Mouse (Mus musculus): Measurements from ENCODE around the gene Hoxc10. TPM values are rescaled to one million over a fixed set of nuclear protein-coding genes. Genes with fewer than 3 reads are reported as not detected.

Hoxc10 gene
- polyA plus RNA-seq, 1 experiment from 2014 or later: not detected

DNA sequence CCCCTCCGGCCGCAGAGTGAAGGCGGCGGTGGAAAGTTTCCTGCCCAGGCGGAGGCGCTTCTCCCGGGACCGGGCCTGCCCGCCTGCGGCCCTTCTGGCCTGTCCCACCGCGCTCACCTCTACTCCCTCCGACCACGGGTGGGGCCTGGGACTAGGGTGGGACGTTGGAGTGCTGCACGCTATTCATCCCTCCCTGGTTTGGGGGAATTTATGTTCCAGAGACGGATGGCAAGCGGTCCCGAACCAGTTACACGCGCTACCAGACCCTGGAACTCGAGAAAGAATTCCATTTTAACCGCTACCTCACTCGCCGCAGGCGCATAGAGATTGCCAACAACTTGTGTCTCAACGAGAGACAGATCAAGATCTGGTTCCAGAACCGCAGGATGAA, 48.4 kb downstream of the Hoxc10 start:
- Histone ChIP-seq H3K27me3 (ENCODE audit: control insufficient read depth, insufficient read depth, low read length) (0 out of 2 replicates have a peak, but pooled peaks cover 2% of the 10 kb centered on the region), H3K4me1 (replicated peaks; ENCODE audit: control insufficient read depth, insufficient read depth) (no peaks in the 10 kb centered on the region), H3K36me3 (ENCODE audit: control insufficient read depth, insufficient read depth, low read length) (no peaks in the 10 kb centered on the region), H3K4me2 (replicated peaks; ENCODE audit: low read depth) (peak overlapping the region; percentile 70), H3K9ac (ENCODE audit: low read length) (peak overlapping the region; percentile 75), H3K27ac (replicated peaks) (peak overlapping the region; percentile 90), H3K4me3 (ENCODE audit: low read depth, low read length) (peak overlapping the region; percentile 54), H3K9me3 (ENCODE audit: control insufficient read depth, low read length) (no peaks in the 10 kb centered on the region)
- TF ChIP-seq EP300 (optimal IDR thresholded peaks at IDR 0.05): no peak
- TF ChIP-seq CTCF (IDR thresholded peaks at IDR 0.05; ENCODE audit: low read depth): no peak
- ATAC-seq (ENCODE audit: low FRiP score, low TSS enrichment) (peak; percentile 41; the same call in 1 of the 2 replicates), DNase-seq (ENCODE audit: low spot score) (no peak)
- WGBS: 6% methylated on average over 22 of the region's 28 CpGs

GRCm38 (mm10) chr15:103015406-103016166, 49.0 kb downstream of the Hoxc10 start:
- Histone ChIP-seq H3K27me3 (ENCODE audit: control insufficient read depth, insufficient read depth, low read length) (no peaks in the 10 kb centered on the region), H3K27ac (replicated peaks) (peak overlapping the region; percentile 90), H3K4me3 (ENCODE audit: low read depth, low read length) (peak overlapping the region; percentile 54), H3K4me1 (replicated peaks; ENCODE audit: control insufficient read depth, insufficient read depth) (no peaks in the 10 kb centered on the region), H3K36me3 (ENCODE audit: control insufficient read depth, insufficient read depth, low read length) (no peaks in the 10 kb centered on the region), H3K4me2 (replicated peaks; ENCODE audit: low read depth) (peak overlapping the region; percentile 70), H3K9ac (ENCODE audit: low read length) (peak overlapping the region; percentile 75), H3K9me3 (ENCODE audit: control insufficient read depth, low read length) (no peaks in the 10 kb centered on the region)
- ATAC-seq (ENCODE audit: low FRiP score, low TSS enrichment): 0 out of 2 replicates have a peak, but pooled peaks have one; percentile 30
- no peak for DNase-seq (ENCODE audit: low spot score)
- TF ChIP-seq EP300 (optimal IDR thresholded peaks at IDR 0.05): no peak
- no peak for TF ChIP-seq CTCF (IDR thresholded peaks at IDR 0.05; ENCODE audit: low read depth)
- 21% methylated on average over 19 of the region's 19 CpGs for WGBS

GRCm38 (mm10) chr15:103018636-103019035, 52.0 kb downstream of the Hoxc10 start, which contains the start of gene Hoxc4:
TSS of gene Hoxc4 (plus strand) at chr15:103018934.
- DNase-seq (ENCODE audit: low spot score) (no peak), ATAC-seq (ENCODE audit: low FRiP score, low TSS enrichment) (no peak)
- Histone ChIP-seq H3K4me1 (replicated peaks; ENCODE audit: control insufficient read depth, insufficient read depth) (no peaks in the 10 kb centered on the region), H3K9me3 (ENCODE audit: control insufficient read depth, low read length) (no peaks in the 10 kb centered on the region), H3K4me3 (ENCODE audit: low read depth, low read length) (no peak within 1 kb of the TSS), H3K9ac (ENCODE audit: low read length) (no peak within 1 kb of the TSS), H3K4me2 (replicated peaks; ENCODE audit: low read depth) (no peak within 1 kb of the TSS), H3K36me3 (ENCODE audit: control insufficient read depth, insufficient read depth, low read length) (no peaks in the 10 kb centered on the region), H3K27me3 (ENCODE audit: control insufficient read depth, insufficient read depth, low read length) (no peaks in the 10 kb centered on the region), H3K27ac (replicated peaks) (no peak within 1 kb of the TSS)
- no peak for TF ChIP-seq EP300 (optimal IDR thresholded peaks at IDR 0.05)
- TF ChIP-seq CTCF (IDR thresholded peaks at IDR 0.05; ENCODE audit: low read depth): no peak
- WGBS: 56% methylated on average over 9 of the region's 9 CpGs

- Histone ChIP-seq H3K4me1 (replicated peaks; ENCODE audit: control insufficient read depth, insufficient read depth) (no peaks in the 10 kb centered on the region), H3K9me3 (ENCODE audit: control insufficient read depth, low read length) (no peaks in the 10 kb centered on the region), H3K4me2 (replicated peaks; ENCODE audit: low read depth) (peak overlapping the region; percentile 27; the same call in 1 of the 2 replicates), H3K27me3 (ENCODE audit: control insufficient read depth, insufficient read depth, low read length) (no peaks in the 10 kb centered on the region), H3K9ac (ENCODE audit: low read length) (no peak overlapping the region), H3K36me3 (ENCODE audit: control insufficient read depth, insufficient read depth, low read length) (no peaks in the 10 kb centered on the region), H3K4me3 (ENCODE audit: low read depth, low read length) (peak overlapping the region; percentile 10; the same call in 1 of the 2 replicates), H3K27ac (replicated peaks) (no peak overlapping the region)
- ATAC-seq (ENCODE audit: low FRiP score, low TSS enrichment) (no peak), DNase-seq (ENCODE audit: low spot score) (no peak)
- 18% methylated on average over 8 of the region's 8 CpGs for WGBS
- TF ChIP-seq EP300 (optimal IDR thresholded peaks at IDR 0.05) (no peak), CTCF (IDR thresholded peaks at IDR 0.05; ENCODE audit: low read depth) (no peak)
Measured at GRCm38 (mm10) chr15:103020899-103021418, 54.4 kb downstream of the Hoxc10 start.

MicroRNA genes within 50 kb of the gene (microRNA counts, 519-probe panel; counts per million panel counts)
- not detected for microRNA mmu-miR-615-3p
- microRNA mmu-miR-615-5p: not detected

Small RNA genes lying within 50 kb of the gene (microRNA-seq; reads per million reads assigned to microRNA genes)
- gene Mir196a-2 (1.6 reads per million), gene Mir615 (1,022 reads per million, percentile 73 among the genes with 10 or more reads in this experiment)

Other genes starting within 250 kb of the Hoxc10 start
- gene Calcoco1, start 244.6 kb upstream of the Hoxc10 start, polyA plus RNA-seq (2015; fragmentation: Nextera tagmentation; extraction: Ambion mirVana): 25.5 and 27.6 TPM in 2 replicates
- gene Hoxc13, start 45.7 kb upstream of the Hoxc10 start, polyA plus RNA-seq (2015; fragmentation: Nextera tagmentation; extraction: Ambion mirVana): 0.05 TPM in 1 of 2 replicates, not detected in the other
- gene Hoxc12, start 30.0 kb upstream of the Hoxc10 start, polyA plus RNA-seq (2015; fragmentation: Nextera tagmentation; extraction: Ambion mirVana): not detected in 2 replicates
- gene Hoxc11, start 12.4 kb upstream of the Hoxc10 start, polyA plus RNA-seq (2015; fragmentation: Nextera tagmentation; extraction: Ambion mirVana): not detected in 2 replicates
- 18.0 and 18.2 TPM in 2 replicates for gene Hoxc5, start 647 bp downstream of the Hoxc10 start, polyA plus RNA-seq (2015; fragmentation: Nextera tagmentation; extraction: Ambion mirVana)
- not detected in 2 replicates for gene Hoxc9, start 9.6 kb downstream of the Hoxc10 start, polyA plus RNA-seq (2015; fragmentation: Nextera tagmentation; extraction: Ambion mirVana)
- gene Hoxc8, start 23.8 kb downstream of the Hoxc10 start, polyA plus RNA-seq (2015; fragmentation: Nextera tagmentation; extraction: Ambion mirVana): 7.1 and 7.3 TPM in 2 replicates
- 3.3 and 4.9 TPM in 2 replicates for gene Hoxc6, start 31.5 kb downstream of the Hoxc10 start, polyA plus RNA-seq (2015; fragmentation: Nextera tagmentation; extraction: Ambion mirVana)
- 9.6 and 10.4 TPM in 2 replicates for gene Hoxc4, start 52.1 kb downstream of the Hoxc10 start, polyA plus RNA-seq (2015; fragmentation: Nextera tagmentation; extraction: Ambion mirVana)
- 10.6 and 11.2 TPM in 2 replicates for gene Smug1, start 200.3 kb downstream of the Hoxc10 start, polyA plus RNA-seq (2015; fragmentation: Nextera tagmentation; extraction: Ambion mirVana)

Data from stomach, postnatal 0 days (tissue).